Mouse (Mus musculus) embryonic facial prominence, embryonic 13.5 days (tissue): ENCODE measurements around the gene Barhl2. TPM values are rescaled to one million over a fixed set of nuclear protein-coding genes. Genes with fewer than 3 reads are reported as not detected.

Experiments used
- ATAC-seq: fragments of 200-750 bp; cut with Nextera tagmentation; 2 replicates; pipeline ENCODE4 v1.8.0; 2017; ENCODE audit warnings: low read depth; ENCODE audit not compliant: insufficient number of reproducible peaks, insufficient read depth, low FRiP score, low TSS enrichment
- H3K27ac ChIP-seq: fragments of 300-500 bp; sonication (generic); 2 replicates; pipeline ENCODE4 v1.5.1; 2015; ENCODE audit warnings: moderate library complexity, mild to moderate bottlenecking, inconsistent platforms
- H3K27me3 ChIP-seq: fragments of 300-500 bp; sonication (generic); 2 replicates; pipeline ENCODE4 v1.6.1; 2015; ENCODE audit warnings: mild to moderate bottlenecking, inconsistent platforms
- H3K36me3 ChIP-seq: fragments of 300-500 bp; sonication (generic); 2 replicates; pipeline ENCODE4 v1.6.1; 2015; ENCODE audit warnings: mild to moderate bottlenecking, inconsistent platforms
- H3K4me1 ChIP-seq: fragments of 300-500 bp; sonication (generic); 2 replicates; pipeline ENCODE4 v1.6.1; 2015; ENCODE audit warnings: inconsistent platforms
- H3K4me2 ChIP-seq: fragments of 300-500 bp; sonication (generic); 2 replicates; pipeline ENCODE4 v1.6.1; 2015; ENCODE audit warnings: moderate library complexity, mild to moderate bottlenecking, inconsistent platforms
- H3K4me3 ChIP-seq: fragments of 300-500 bp; sonication (generic); 2 replicates; pipeline ENCODE4 v1.5.1; 2015; ENCODE audit warnings: mild to moderate bottlenecking, inconsistent platforms
- H3K9ac ChIP-seq: fragments of 300-500 bp; sonication (generic); 2 replicates; pipeline ENCODE4 v1.6.1; 2015; ENCODE audit warnings: mild to moderate bottlenecking, inconsistent platforms
- H3K9me3 ChIP-seq: fragments of 300-500 bp; sonication (generic); 2 replicates; pipeline ENCODE4 v1.6.1; 2016; ENCODE audit warnings: inconsistent platforms
- WGBS: fragments of 180-500 bp; shearing (Covaris S2); methylation state at CpG from one replicate; pipeline ENCODE4 v1.1.7; 2015; ENCODE audit warnings: mixed read lengths; 5-methylcytosine and 5-hydroxymethylcytosine counted together
- polyA plus RNA-seq: library from polyadenylated mRNA; unstranded; fragments of >200 nt; fragmentation: Nextera tagmentation; extraction: Ambion mirVana; gene quantifications from 2 replicates; pipeline ENCODE4 v1.2.1, GENCODE M21; 2015

Gene Barhl2
- polyA plus RNA-seq, 1 experiment from 2014 or later, result not detected

- Histone ChIP-seq H3K27me3 (peaks cover 94% of the 10 kb centered on the region), H3K4me2 (peak overlapping the region; percentile 26; the same call in 1 of the 2 replicates), H3K36me3 (no peaks in the 10 kb centered on the region), H3K4me3 (0 out of 2 replicates have a peak overlapping the region, but pooled peaks have one; percentile 10), H3K4me1 (peaks cover 14% of the 10 kb centered on the region), H3K9ac (no peak overlapping the region), H3K9me3 (no peaks in the 10 kb centered on the region), H3K27ac (no peak overlapping the region)
- ATAC-seq, result no peak
- under 1% methylated on average over 13 of the region's 13 CpGs for WGBS
These were observed 4.1 kb downstream of the Barhl2 start for GRCm38 (mm10) chr5:106453886-106454321.

- no peak overlapping the region for H3K9ac ChIP-seq
- 0 out of 2 replicates have a peak overlapping the region, but pooled peaks have one; percentile 10 for H3K4me3 ChIP-seq
- H3K4me2 ChIP-seq, result peak overlapping the region; percentile 26
- 0 out of 2 replicates have a peak, but pooled peaks have one; percentile 23 for ATAC-seq
- no peak overlapping the region for H3K27ac ChIP-seq
- WGBS, result under 1% methylated on average over 45 of the region's 45 CpGs
- no peaks in the 10 kb centered on the region for H3K36me3 ChIP-seq
- H3K4me1 ChIP-seq, result peaks cover 11% of the 10 kb centered on the region
- H3K27me3 ChIP-seq, result peaks cover 94% of the 10 kb centered on the region
- H3K9me3 ChIP-seq, result no peaks in the 10 kb centered on the region
These were observed 4.6 kb downstream of the Barhl2 start for GRCm38 (mm10) chr5:106453181-106453885.

DNA sequence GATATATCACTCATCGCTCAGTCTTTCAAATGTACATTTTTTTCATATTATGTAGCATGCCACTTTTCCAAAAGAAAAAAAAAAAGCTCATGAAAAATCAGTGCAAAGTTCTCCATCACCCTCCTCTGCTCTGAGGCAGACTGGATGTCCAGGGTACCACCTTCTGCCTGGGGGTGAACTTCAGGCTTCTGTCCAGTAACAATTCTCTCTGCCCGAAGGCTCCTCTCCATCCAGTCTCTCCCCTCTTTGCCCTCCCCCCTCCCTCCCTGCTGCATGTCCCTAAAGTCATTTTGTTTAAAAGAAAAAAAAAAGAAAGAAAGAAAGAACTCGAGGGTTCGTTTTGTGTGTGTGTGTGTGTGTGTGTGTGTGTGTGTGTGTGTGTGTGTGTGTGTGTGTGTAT, 5.3 kb downstream of the Barhl2 start:
- Histone ChIP-seq H3K9ac (no peak overlapping the region), H3K27ac (no peak overlapping the region), H3K4me1 (peaks cover 11% of the 10 kb centered on the region; the same call in 1 of the 2 replicates), H3K4me3 (no peak overlapping the region), H3K4me2 (no peak overlapping the region), H3K36me3 (no peaks in the 10 kb centered on the region), H3K9me3 (no peaks in the 10 kb centered on the region), H3K27me3 (peaks cover 94% of the 10 kb centered on the region)
- 10% methylated on average over 2 of the region's 4 CpGs for WGBS
- ATAC-seq, result no peak

- Histone ChIP-seq H3K4me2 (no peak overlapping the region), H3K4me3 (no peak overlapping the region), H3K27ac (no peak overlapping the region), H3K4me1 (peaks cover 11% of the 10 kb centered on the region; the same call in 1 of the 2 replicates), H3K36me3 (no peaks in the 10 kb centered on the region), H3K9ac (no peak overlapping the region), H3K27me3 (peaks cover 94% of the 10 kb centered on the region), H3K9me3 (no peaks in the 10 kb centered on the region)
- ATAC-seq, result no peak
- WGBS, result under 1% methylated on average over 32 of the region's 32 CpGs
These were observed 6.1 kb downstream of the Barhl2 start for GRCm38 (mm10) chr5:106451681-106452440.

- no peak for ATAC-seq
- Histone ChIP-seq H3K27ac (no peak overlapping the region), H3K4me1 (peaks cover 11% of the 10 kb centered on the region; the same call in 1 of the 2 replicates), H3K9me3 (no peaks in the 10 kb centered on the region), H3K4me2 (no peak overlapping the region), H3K27me3 (peaks cover 97% of the 10 kb centered on the region), H3K36me3 (no peaks in the 10 kb centered on the region), H3K9ac (no peak overlapping the region), H3K4me3 (no peak overlapping the region)
- 14% methylated on average over 5 of the region's 5 CpGs for WGBS
These were observed 7.4 kb downstream of the Barhl2 start for GRCm38 (mm10) chr5:106450426-106451160.

GRCm38 (mm10) chr5:106449720-106450425, 8.1 kb downstream of the Barhl2 start:
- Histone ChIP-seq H3K4me1 (peaks cover 11% of the 10 kb centered on the region; the same call in 1 of the 2 replicates), H3K36me3 (no peaks in the 10 kb centered on the region), H3K9me3 (no peaks in the 10 kb centered on the region), H3K27ac (no peak overlapping the region), H3K9ac (no peak overlapping the region), H3K27me3 (peaks cover 97% of the 10 kb centered on the region), H3K4me3 (no peak overlapping the region), H3K4me2 (no peak overlapping the region)
- WGBS, result 6% methylated on average over 4 of the region's 4 CpGs
- ATAC-seq, result no peak

DNA sequence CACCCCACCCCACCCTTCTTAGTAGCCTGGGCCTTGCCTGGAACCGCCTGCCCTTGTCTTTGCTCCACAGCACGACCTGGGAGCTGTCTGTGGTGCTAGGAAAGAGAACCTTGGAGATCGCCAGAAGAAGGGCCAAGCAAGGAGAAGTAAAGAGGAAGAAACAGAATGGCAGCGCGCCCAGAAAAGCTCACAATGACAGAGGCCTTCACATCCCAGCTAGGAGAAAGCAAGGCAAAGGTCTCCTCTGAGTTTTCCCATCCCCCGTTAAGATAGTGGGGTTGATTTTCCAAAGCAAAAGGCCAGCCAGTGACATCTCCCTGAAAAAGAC, 9.2 kb downstream of the Barhl2 start:
- Histone ChIP-seq H3K27ac (no peak overlapping the region), H3K27me3 (peaks cover 94% of the 10 kb centered on the region), H3K4me2 (no peak overlapping the region; the same call in 1 of the 2 replicates), H3K36me3 (no peaks in the 10 kb centered on the region), H3K9ac (no peak overlapping the region), H3K4me1 (peaks cover 11% of the 10 kb centered on the region; the same call in 1 of the 2 replicates), H3K4me3 (no peak overlapping the region; the same call in 1 of the 2 replicates), H3K9me3 (no peaks in the 10 kb centered on the region)
- ATAC-seq, result no peak
- WGBS, result 1% methylated on average over 6 of the region's 6 CpGs

GRCm38 (mm10) chr5:106447951-106448797, 9.8 kb downstream of the Barhl2 start:
- Histone ChIP-seq H3K4me2 (peak overlapping the region; percentile 11; the same call in 1 of the 2 replicates), H3K36me3 (no peaks in the 10 kb centered on the region), H3K9me3 (no peaks in the 10 kb centered on the region), H3K9ac (no peak overlapping the region), H3K27me3 (peaks cover 92% of the 10 kb centered on the region), H3K4me1 (peaks cover 7% of the 10 kb centered on the region; the same call in 1 of the 2 replicates), H3K27ac (no peak overlapping the region), H3K4me3 (peak overlapping the region; percentile 5)
- WGBS, result 3% methylated on average over 50 of the region's 50 CpGs
- ATAC-seq, result no peak

DNA sequence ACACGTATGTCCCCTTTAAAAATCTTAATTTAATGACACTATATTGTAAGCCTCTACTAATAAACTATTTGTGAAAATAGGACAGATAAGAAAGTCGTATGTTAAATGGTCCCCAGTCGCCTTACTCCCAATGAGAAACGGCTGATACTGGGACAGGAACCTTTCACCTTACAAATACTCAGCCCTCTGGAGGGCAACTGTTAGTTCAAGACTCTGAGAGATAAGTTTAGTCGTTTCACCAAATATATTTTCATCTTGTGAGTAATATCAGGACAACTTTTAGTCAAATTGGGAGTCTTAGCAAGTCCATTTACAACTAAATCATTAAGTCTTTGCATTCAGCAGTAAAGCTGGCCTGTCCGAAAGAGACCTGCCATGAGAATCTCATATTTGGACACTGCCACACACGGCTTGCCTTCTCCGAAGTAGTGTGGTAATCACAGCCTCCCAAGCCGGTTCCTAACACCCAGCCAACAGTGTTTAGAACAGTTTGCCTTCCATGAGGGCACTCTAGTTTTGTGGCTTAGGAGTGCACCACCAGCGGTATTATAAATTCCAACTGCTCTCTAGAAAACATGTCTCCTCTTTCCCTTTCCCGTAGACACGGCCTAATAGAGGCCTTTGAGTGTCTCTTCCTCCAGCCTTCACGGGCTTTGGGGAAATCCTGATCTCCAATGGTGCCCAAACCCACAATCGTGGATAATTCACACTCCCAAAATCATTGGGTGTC, 10.7 kb downstream of the Barhl2 start:
- no peak overlapping the region for H3K4me3 ChIP-seq
- H3K27ac ChIP-seq, result no peak overlapping the region
- WGBS, result 29% methylated on average over 14 of the region's 14 CpGs
- no peak overlapping the region for H3K9ac ChIP-seq
- ATAC-seq, result no peak
- H3K4me1 ChIP-seq, result peaks cover 5% of the 10 kb centered on the region; the same call in 1 of the 2 replicates
- no peaks in the 10 kb centered on the region for H3K9me3 ChIP-seq
- no peaks in the 10 kb centered on the region for H3K36me3 ChIP-seq
- no peak overlapping the region for H3K4me2 ChIP-seq
- peaks cover 90% of the 10 kb centered on the region for H3K27me3 ChIP-seq

- no peak overlapping the region for H3K4me2 ChIP-seq
- no peak for ATAC-seq
- 4% methylated on average over 8 of the region's 8 CpGs for WGBS
- H3K4me3 ChIP-seq, result no peak overlapping the region
- H3K36me3 ChIP-seq, result no peaks in the 10 kb centered on the region
- no peak overlapping the region for H3K9ac ChIP-seq
- H3K27me3 ChIP-seq, result peaks cover 86% of the 10 kb centered on the region
- no peaks in the 10 kb centered on the region for H3K9me3 ChIP-seq
- peaks cover 5% of the 10 kb centered on the region; the same call in 1 of the 2 replicates for H3K4me1 ChIP-seq
- no peak overlapping the region for H3K27ac ChIP-seq
These were observed 11.4 kb downstream of the Barhl2 start for GRCm38 (mm10) chr5:106446593-106446992.
